Mouse (Mus musculus) lung, postnatal 0 days (tissue): ENCODE data around the gene Cxcl1. TPM values are rescaled to one million over a fixed set of nuclear protein-coding genes. Genes with fewer than 3 reads are reported as not detected.
A peak's percentile ranks its signal among the peaks of the same experiment; 100 is the strongest.

Experiments
- ATAC-seq: fragments of 200-750 bp; cut with Nextera tagmentation; 2 replicates; pipeline ENCODE4 v1.8.0; 2017; ENCODE audit warnings: moderate library complexity
- DNase-seq: peaks from one replicate; pipeline ENCODE4 v3.0.0-alpha.2; 2016; ENCODE audit warnings: low spot score
- H3K27ac ChIP-seq: fragments of 300-500 bp; sonication (generic); 2 replicates; pipeline ENCODE4 v1.5.1; 2014; ENCODE audit warnings: antibody characterized with exemption, mild to moderate bottlenecking, low read length, mixed read lengths
- H3K27me3 ChIP-seq: fragments of 300-500 bp; sonication (generic); replicated peaks from 2 replicates; pipeline ENCODE4 v1.6.1; 2014; ENCODE audit warnings: low read length, mixed read lengths; ENCODE audit not compliant: insufficient read depth
- H3K36me3 ChIP-seq: fragments of 300-500 bp; sonication (generic); 2 replicates; pipeline ENCODE4 v1.6.1; 2014; ENCODE audit warnings: low read length, mixed read lengths; ENCODE audit not compliant: insufficient read depth
- H3K4me1 ChIP-seq: fragments of 300-500 bp; sonication (generic); 2 replicates; pipeline ENCODE4 v1.6.1; 2014; ENCODE audit warnings: antibody characterized with exemption, low read depth, low read length, mixed read lengths; ENCODE audit not compliant: insufficient read depth
- H3K4me2 ChIP-seq: fragments of 300-500 bp; sonication (generic); replicated peaks from 2 replicates; pipeline ENCODE4 v1.6.1; 2014; ENCODE audit warnings: low read depth, mild to moderate bottlenecking, low read length, moderate library complexity, mixed read lengths
- H3K4me3 ChIP-seq: fragments of 300-500 bp; sonication (generic); 2 replicates; pipeline ENCODE4 v1.5.1; 2014; ENCODE audit warnings: low read depth, low read length
- H3K9ac ChIP-seq: fragments of 300-500 bp; sonication (generic); replicated peaks from 2 replicates; pipeline ENCODE4 v1.6.1; 2014; ENCODE audit warnings: low read depth, mild to moderate bottlenecking
- H3K9me3 ChIP-seq: fragments of 300-500 bp; sonication (generic); 2 replicates; pipeline ENCODE4 v1.6.1; 2016; ENCODE audit warnings: low read length, mixed read lengths
- CTCF ChIP-seq: IDR thresholded peaks from 2 replicates; pipeline ENCODE4 v1.5.1; 2016; ENCODE audit warnings: antibody characterized with exemption, mild to moderate bottlenecking
- EP300 ChIP-seq: IDR thresholded peaks from 2 replicates; pipeline ENCODE4 v1.6.1; 2016; ENCODE audit warnings: antibody characterized with exemption, mild to moderate bottlenecking, control low read depth
- WGBS: fragments of 180-500 bp; shearing (Covaris S2); extraction: QIAGEN DNeasy Blood & Tissue Kit; methylation state at CpG from one replicate; pipeline ENCODE4 v1.1.7; 2014; 5-methylcytosine and 5-hydroxymethylcytosine counted together
- polyA plus RNA-seq: library from polyadenylated mRNA; unstranded; fragments of >200 nt; fragmentation: Nextera tagmentation; extraction: Ambion mirVana; gene quantifications from 2 replicates; pipeline ENCODE4 v1.2.1, GENCODE M21; 2015

Gene Cxcl1
- polyA plus RNA-seq, 1 experiment from 2014 or later, result 2.1 TPM

GRCm38 (mm10) chr5:90922958-90923357, 31.9 kb downstream of the Cxcl1 start:
- H3K27me3 ChIP-seq, result no peaks in the 10 kb centered on the region
- no peak for ATAC-seq
- no peaks in the 10 kb centered on the region for H3K4me1 ChIP-seq
- H3K36me3 ChIP-seq, result no peaks in the 10 kb centered on the region
- no peaks in the 10 kb centered on the region for H3K9me3 ChIP-seq
- H3K4me2 ChIP-seq, result no peak overlapping the region
- WGBS, result 75% methylated on average over 4 of the region's 4 CpGs
- DNase-seq, result no peak
- H3K9ac ChIP-seq, result no peak overlapping the region
- no peak overlapping the region for H3K4me3 ChIP-seq
- no peak overlapping the region for H3K27ac ChIP-seq
- TF ChIP-seq CTCF (no peak), EP300 (no peak)

- Histone ChIP-seq H3K9me3 (no peaks in the 10 kb centered on the region), H3K9ac (0 out of 2 replicates have a peak overlapping the region, but pooled peaks have one; percentile 91), H3K27me3 (no peaks in the 10 kb centered on the region), H3K4me2 (peak overlapping the region; percentile 75), H3K36me3 (no peaks in the 10 kb centered on the region), H3K27ac (peak overlapping the region; percentile 95; the same call in 1 of the 2 replicates), H3K4me1 (peaks cover 4% of the 10 kb centered on the region; the same call in 1 of the 2 replicates), H3K4me3 (peak overlapping the region; percentile 69)
- no peak for ATAC-seq
- 25% methylated on average over 2 of the region's 2 CpGs for WGBS
- DNase-seq, result peak; percentile 51
- TF ChIP-seq CTCF, result no peak
- TF ChIP-seq EP300, result no peak
Measured at GRCm38 (mm10) chr5:90930546-90930945, 39.5 kb downstream of the Cxcl1 start.

GRCm38 (mm10) chr5:90930971-90931851, 40.2 kb downstream of the Cxcl1 start, which contains the start of gene Mthfd2l:
TSS of gene Mthfd2l (plus strand) at chr5:90931117.
- Histone ChIP-seq H3K9me3 (no peaks in the 10 kb centered on the region), H3K9ac (peak within 1 kb of the TSS; percentile 91), H3K27me3 (no peaks in the 10 kb centered on the region), H3K4me3 (peak within 1 kb of the TSS; percentile 69), H3K27ac (peak within 1 kb of the TSS; percentile 95), H3K36me3 (no peaks in the 10 kb centered on the region), H3K4me1 (peaks cover 4% of the 10 kb centered on the region; the same call in 1 of the 2 replicates), H3K4me2 (peak within 1 kb of the TSS; percentile 75)
- peak; percentile 79 for TF ChIP-seq CTCF
- no peak for TF ChIP-seq EP300
- WGBS, result 1% methylated on average over 46 of the region's 79 CpGs
- DNase-seq (peak; percentile 90), ATAC-seq (peak; percentile 98)

- no peaks in the 10 kb centered on the region for H3K36me3 ChIP-seq
- ATAC-seq (no peak), DNase-seq (peak; percentile 21)
- peak overlapping the region; percentile 95 for H3K27ac ChIP-seq
- H3K27me3 ChIP-seq, result no peaks in the 10 kb centered on the region
- TF ChIP-seq CTCF (no peak), EP300 (no peak)
- 6% methylated on average over 6 of the region's 6 CpGs for WGBS
- peak overlapping the region; percentile 69 for H3K4me3 ChIP-seq
- H3K9me3 ChIP-seq, result no peaks in the 10 kb centered on the region
- peak overlapping the region; percentile 91 for H3K9ac ChIP-seq
- peaks cover 4% of the 10 kb centered on the region; the same call in 1 of the 2 replicates for H3K4me1 ChIP-seq
- peak overlapping the region; percentile 75 for H3K4me2 ChIP-seq
Measured at GRCm38 (mm10) chr5:90931911-90932310, 40.9 kb downstream of the Cxcl1 start.

- Histone ChIP-seq H3K4me2 (no peak overlapping the region), H3K9ac (no peak overlapping the region), H3K4me1 (no peaks in the 10 kb centered on the region), H3K27ac (no peak overlapping the region), H3K27me3 (no peaks in the 10 kb centered on the region), H3K4me3 (no peak overlapping the region), H3K9me3 (no peaks in the 10 kb centered on the region), H3K36me3 (no peaks in the 10 kb centered on the region)
- ATAC-seq (no peak), DNase-seq (no peak)
- WGBS, result 55% methylated on average over 2 of the region's 2 CpGs
- TF ChIP-seq EP300 (no peak), CTCF (no peak)
Measured at GRCm38 (mm10) chr5:90936706-90937105, 45.7 kb downstream of the Cxcl1 start.

Other genes starting within 250 kb of the Cxcl1 start
- 0.26 and 9.8 TPM in 2 replicates for gene Cxcl5, start 131.9 kb upstream of the Cxcl1 start, polyA plus RNA-seq
- gene Ppbp, start 122.7 kb upstream of the Cxcl1 start, polyA plus RNA-seq, result 15.6 and 18.3 TPM in 2 replicates
- 152 and 164 TPM in 2 replicates for gene Pf4, start 118.8 kb upstream of the Cxcl1 start, polyA plus RNA-seq
- 0.42 and 2.5 TPM in 2 replicates for gene Cxcl3, start 105.1 kb upstream of the Cxcl1 start, polyA plus RNA-seq
- gene Cxcl15, start 96.7 kb upstream of the Cxcl1 start, polyA plus RNA-seq, result 546 and 609 TPM in 2 replicates
- 0.35 and 8.9 TPM in 2 replicates for gene Cxcl2, start 12.6 kb downstream of the Cxcl1 start, polyA plus RNA-seq
- gene Mthfd2l, start 39.9 kb downstream of the Cxcl1 start, polyA plus RNA-seq, result 39.2 and 41.0 TPM in 2 replicates
- gene Epgn, start 136.2 kb downstream of the Cxcl1 start, polyA plus RNA-seq, result not detected in 2 replicates
- gene Ereg, start 183.4 kb downstream of the Cxcl1 start, polyA plus RNA-seq, result 0.17 and 0.18 TPM in 2 replicates
- gene Areg, start 248.4 kb downstream of the Cxcl1 start, polyA plus RNA-seq, result 13.1 and 13.7 TPM in 2 replicates